ENCODE assay signal across 28 mouse cellular contexts in the genomic region with DNA sequence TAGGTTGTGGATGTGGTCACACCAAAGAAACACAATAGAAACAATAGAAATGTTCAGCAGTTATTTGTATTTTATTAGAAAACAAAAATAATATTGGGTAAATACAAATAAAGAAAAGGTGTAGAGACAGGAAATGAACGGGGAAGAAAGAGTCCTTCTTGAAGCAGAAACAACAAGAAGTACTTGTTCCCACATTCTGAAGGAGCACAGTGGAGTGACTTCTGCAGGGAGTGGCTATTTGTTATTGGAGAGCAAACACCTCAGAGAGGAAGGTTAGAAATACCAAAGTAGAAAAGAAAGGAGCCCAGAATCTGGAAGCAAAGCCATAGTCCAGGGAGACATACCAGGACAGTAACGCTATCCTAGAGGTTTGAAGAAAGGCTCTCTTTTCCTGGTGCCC. TPM values are rescaled to one million over a fixed set of nuclear protein-coding genes. Genes with fewer than 3 reads are reported as not detected.
"Had no signal": no experiment of that assay in that cellular context is flagged by ENCODE, and none has a peak within 500 bp of the region (broad histone marks: within the 10 kb centered on the region; RNA-seq: fewer than 3 reads in every experiment).

No protein-coding gene starts in this region.

RNA-seq across cellular contexts. Expression of a gene that starts 0.7 kb away (rescaled TPM):
- polyA plus RNA-seq: heart, adult 2 months; heart, embryonic 10.5 days; heart, embryonic 11.5 days; heart, embryonic 12.5 days; heart, embryonic 13.5 days; heart, embryonic 14.5 days; heart, embryonic 15.5 days; heart, embryonic 16.5 days; heart, postnatal 0 days; hindbrain, embryonic 10.5 days; hindbrain, embryonic 11.5 days; hindbrain, embryonic 12.5 days; hindbrain, embryonic 13.5 days; hindbrain, embryonic 14.5 days; hindbrain, embryonic 15.5 days; hindbrain, embryonic 16.5 days; hindbrain, postnatal 0 days; inflammation-experienced regulatory T-cells, adult 6 months; intestine, embryonic 14.5 days; intestine, embryonic 15.5 days; intestine, embryonic 16.5 days; intestine, postnatal 0 days; kidney, adult 2 months; kidney, embryonic 14.5 days; kidney, embryonic 15.5 days; kidney, embryonic 16.5 days; kidney, postnatal 0 days; large intestine, adult 2 months had no signal

RNA-seq across cellular contexts. Expression of a gene that starts 11.3 kb away (rescaled TPM):
- polyA plus RNA-seq: heart, adult 2 months; heart, embryonic 10.5 days; heart, embryonic 11.5 days; heart, embryonic 12.5 days; heart, embryonic 13.5 days; heart, embryonic 14.5 days; heart, embryonic 15.5 days; heart, embryonic 16.5 days; heart, postnatal 0 days; hindbrain, embryonic 10.5 days; hindbrain, embryonic 11.5 days; hindbrain, embryonic 12.5 days; hindbrain, embryonic 13.5 days; hindbrain, embryonic 14.5 days; hindbrain, embryonic 15.5 days; hindbrain, embryonic 16.5 days; hindbrain, postnatal 0 days; inflammation-experienced regulatory T-cells, adult 6 months; intestine, embryonic 14.5 days; intestine, embryonic 15.5 days; intestine, embryonic 16.5 days; intestine, postnatal 0 days; kidney, adult 2 months; kidney, embryonic 14.5 days; kidney, embryonic 15.5 days; kidney, embryonic 16.5 days; kidney, postnatal 0 days; large intestine, adult 2 months had no signal

RNA-seq across cellular contexts. Expression of a gene that starts 13.3 kb away (rescaled TPM):
- polyA plus RNA-seq: heart, adult 2 months; heart, embryonic 10.5 days; heart, embryonic 11.5 days; heart, embryonic 12.5 days; heart, embryonic 13.5 days; heart, embryonic 14.5 days; heart, embryonic 15.5 days; heart, embryonic 16.5 days; heart, postnatal 0 days; hindbrain, embryonic 10.5 days; hindbrain, embryonic 11.5 days; hindbrain, embryonic 12.5 days; hindbrain, embryonic 13.5 days; hindbrain, embryonic 14.5 days; hindbrain, embryonic 15.5 days; hindbrain, embryonic 16.5 days; hindbrain, postnatal 0 days; inflammation-experienced regulatory T-cells, adult 6 months; intestine, embryonic 14.5 days; intestine, embryonic 15.5 days; intestine, embryonic 16.5 days; intestine, postnatal 0 days; kidney, adult 2 months; kidney, embryonic 14.5 days; kidney, embryonic 15.5 days; kidney, embryonic 16.5 days; kidney, postnatal 0 days; large intestine, adult 2 months had no signal

RNA-seq across cellular contexts. Expression of a gene that starts 17.6 kb away (rescaled TPM):
- polyA plus RNA-seq: heart, adult 2 months; heart, embryonic 10.5 days; heart, embryonic 11.5 days; heart, embryonic 12.5 days; heart, embryonic 13.5 days; heart, embryonic 14.5 days; heart, embryonic 15.5 days; heart, embryonic 16.5 days; heart, postnatal 0 days; hindbrain, embryonic 10.5 days; hindbrain, embryonic 11.5 days; hindbrain, embryonic 12.5 days; hindbrain, embryonic 13.5 days; hindbrain, embryonic 14.5 days; hindbrain, embryonic 15.5 days; hindbrain, embryonic 16.5 days; hindbrain, postnatal 0 days; inflammation-experienced regulatory T-cells, adult 6 months; intestine, embryonic 14.5 days; intestine, embryonic 15.5 days; intestine, embryonic 16.5 days; intestine, postnatal 0 days; kidney, adult 2 months; kidney, embryonic 14.5 days; kidney, embryonic 15.5 days; kidney, embryonic 16.5 days; kidney, postnatal 0 days; large intestine, adult 2 months had no signal

RNA-seq across cellular contexts. Expression of a gene that starts 17.8 kb away (rescaled TPM):
- polyA plus RNA-seq: heart, adult 2 months; heart, embryonic 10.5 days; heart, embryonic 11.5 days; heart, embryonic 12.5 days; heart, embryonic 13.5 days; heart, embryonic 14.5 days; heart, embryonic 15.5 days; heart, embryonic 16.5 days; heart, postnatal 0 days; hindbrain, embryonic 10.5 days; hindbrain, embryonic 11.5 days; hindbrain, embryonic 12.5 days; hindbrain, embryonic 13.5 days; hindbrain, embryonic 14.5 days; hindbrain, embryonic 15.5 days; hindbrain, embryonic 16.5 days; hindbrain, postnatal 0 days; inflammation-experienced regulatory T-cells, adult 6 months; intestine, embryonic 14.5 days; intestine, embryonic 15.5 days; intestine, embryonic 16.5 days; intestine, postnatal 0 days; kidney, adult 2 months; kidney, embryonic 14.5 days; kidney, embryonic 15.5 days; kidney, embryonic 16.5 days; kidney, postnatal 0 days; large intestine, adult 2 months had no signal
